ENCODE assay signal across 23 mouse cellular contexts in genomic region chr2:141091320-141091719, GRCm38 (mm10).
A peak's percentile ranks its signal among the peaks of the same experiment; 100 is the strongest.
DNase-seq lines count a peak whose midpoint lies in the region; ATAC-seq lines count a peak whose summit lies in the region.
"Had no signal": no experiment of that assay in that cellular context is flagged by ENCODE, and none has a peak within 500 bp of the region (broad histone marks: within the 10 kb centered on the region; RNA-seq: fewer than 3 reads in every experiment).

No protein-coding gene starts in this region.

- H3K27ac ChIP-seq in heart, embryonic 14.5 days (replicated peaks in 1 of 2; ENCODE audit: control insufficient read depth in 1 of 2, insufficient read depth in 1 of 2, low read depth in 2 of 2, low read length in 2 of 2): no peak overlapping the region
- H3K27ac ChIP-seq in midbrain, embryonic 14.5 days (replicated peaks; ENCODE audit: low read depth, low read length): no peak overlapping the region
- H3K27ac ChIP-seq: embryonic facial prominence, embryonic 15.5 days; forebrain, embryonic 12.5 days; gastrocnemius, adult 2 months; hindbrain, embryonic 13.5 days; layer of hippocampus, adult 2 months; limb, embryonic 12.5 days; liver, embryonic 14.5 days; midbrain, embryonic 12.5 days had no signal

- WGBS in heart, embryonic 14.5 days: 27% methylated on average over 3 of the region's 3 CpGs
- WGBS in midbrain, embryonic 14.5 days: 83% methylated on average over 3 of the region's 3 CpGs

- ATAC-seq in heart, embryonic 14.5 days (ENCODE audit: insufficient number of reproducible peaks, insufficient read depth, low FRiP score, low read depth): peak; percentile 71
- no peak for ATAC-seq in midbrain, embryonic 14.5 days (ENCODE audit: low FRiP score, low TSS enrichment)

- H3K36me3 ChIP-seq in heart, embryonic 14.5 days (ENCODE audit: control insufficient read depth, insufficient read depth, low read length): no peaks in the 10 kb centered on the region
- no peaks in the 10 kb centered on the region for H3K36me3 ChIP-seq in midbrain, embryonic 14.5 days (ENCODE audit: control insufficient read depth, insufficient read depth, low read length)
- H3K36me3 ChIP-seq: embryonic facial prominence, embryonic 15.5 days; forebrain, embryonic 12.5 days; hindbrain, embryonic 13.5 days; limb, embryonic 12.5 days; midbrain, embryonic 12.5 days had no signal

- intact Hi-C loops in heart, postnatal 25 days (cut with DNase I): no loop called here

- H3K4me1 ChIP-seq in heart, embryonic 14.5 days (ENCODE audit: control insufficient read depth in 2 of 2, insufficient read depth in 2 of 2, low read length in 2 of 2): peaks cover 5 to 8% of the 10 kb centered on the region in 2 experiments; a peak in 3 of 4 replicates
- H3K4me1 ChIP-seq in midbrain, embryonic 14.5 days (ENCODE audit: control insufficient read depth, insufficient read depth, low read length): no peaks in the 10 kb centered on the region
- H3K4me1 ChIP-seq: embryonic facial prominence, embryonic 15.5 days; forebrain, embryonic 12.5 days; hindbrain, embryonic 13.5 days; limb, embryonic 12.5 days; midbrain, embryonic 12.5 days had no signal

- no peak overlapping the region for H3K9ac ChIP-seq in heart, embryonic 14.5 days (ENCODE audit: low read length)
- no peak overlapping the region for H3K9ac ChIP-seq in midbrain, embryonic 14.5 days (replicated peaks; ENCODE audit: low read length)
- H3K9ac ChIP-seq: embryonic facial prominence, embryonic 15.5 days; forebrain, embryonic 12.5 days; hindbrain, embryonic 13.5 days; limb, embryonic 12.5 days; liver, embryonic 14.5 days; midbrain, embryonic 12.5 days had no signal

- H3K9me3 ChIP-seq in heart, embryonic 14.5 days (ENCODE audit: control insufficient read depth, low read length): no peaks in the 10 kb centered on the region
- no peaks in the 10 kb centered on the region for H3K9me3 ChIP-seq in midbrain, embryonic 14.5 days (ENCODE audit: control insufficient read depth, low read length)
- H3K9me3 ChIP-seq: embryonic facial prominence, embryonic 15.5 days; forebrain, embryonic 12.5 days; hindbrain, embryonic 13.5 days; limb, embryonic 12.5 days; midbrain, embryonic 12.5 days had no signal

- peak; percentile 19 for DNase-seq in embryo, embryonic 10.5 days (ENCODE audit: low spot score)
- DNase-seq in embryo, embryonic 9.5 days (ENCODE audit: extremely low spot score): no peak
- no peak for DNase-seq in heart, postnatal 25 days (ENCODE audit: low spot score)
- DNase-seq in brain, adult 2 months (ENCODE audit: low read depth, low spot score): peak; percentile 39
- peak; percentile 31 for DNase-seq in lung, postnatal 25 days (ENCODE audit: low spot score)
- no peak for DNase-seq in frontal cortex, postnatal 14 days (ENCODE audit: low spot score in 2 of 2)
- DNase-seq in midbrain, embryonic 14.5 days: no peak
- DNase-seq: adrenal gland, postnatal 10 days; cerebellum, adult 18-20 months; gastrocnemius, adult 2 months; heart, adult 18-20 months; kidney, adult 9 months; right cerebral cortex, postnatal 4 days; thymus, postnatal 25 days had no signal

- no peak overlapping the region for H3K4me3 ChIP-seq in heart, embryonic 14.5 days (ENCODE audit: control insufficient read depth in 1 of 2, insufficient read depth in 1 of 2, low read depth in 1 of 2, low read length in 2 of 2)
- H3K4me3 ChIP-seq in midbrain, embryonic 14.5 days (replicated peaks; ENCODE audit: low read depth, low read length): no peak overlapping the region
- H3K4me3 ChIP-seq: embryonic facial prominence, embryonic 15.5 days; forebrain, embryonic 12.5 days; gastrocnemius, adult 2 months; hindbrain, embryonic 13.5 days; layer of hippocampus, adult 2 months; limb, embryonic 12.5 days; midbrain, embryonic 12.5 days had no signal

- no peak overlapping the region for H3K4me2 ChIP-seq in heart, embryonic 14.5 days (ENCODE audit: low read length)
- no peak overlapping the region for H3K4me2 ChIP-seq in midbrain, embryonic 14.5 days (ENCODE audit: low read length)
- H3K4me2 ChIP-seq: embryonic facial prominence, embryonic 15.5 days; forebrain, embryonic 12.5 days; hindbrain, embryonic 13.5 days; limb, embryonic 12.5 days; midbrain, embryonic 12.5 days had no signal

- no peaks in the 10 kb centered on the region for H3K27me3 ChIP-seq in heart, embryonic 14.5 days (ENCODE audit: control insufficient read depth, insufficient read depth, low read length)
- no peaks in the 10 kb centered on the region for H3K27me3 ChIP-seq in midbrain, embryonic 14.5 days (ENCODE audit: control insufficient read depth, insufficient read depth, low read length)
- H3K27me3 ChIP-seq: CH12.LX; embryonic facial prominence, embryonic 15.5 days; forebrain, embryonic 12.5 days; hindbrain, embryonic 13.5 days; limb, embryonic 12.5 days; midbrain, embryonic 12.5 days had no signal

Comparison
In these comparisons a context has a peak if more than half of its experiments do, and no peak if none do; other contexts are left out.
1. DNase-seq: peak in embryo, embryonic 10.5 days (single experiment), brain, adult 2 months (single experiment) and lung, postnatal 25 days (single experiment); none in embryo, embryonic 9.5 days (single experiment), heart, postnatal 25 days (single experiment), frontal cortex, postnatal 14 days (0 of 2) and midbrain, embryonic 14.5 days (single experiment).